In the genomic region with DNA sequence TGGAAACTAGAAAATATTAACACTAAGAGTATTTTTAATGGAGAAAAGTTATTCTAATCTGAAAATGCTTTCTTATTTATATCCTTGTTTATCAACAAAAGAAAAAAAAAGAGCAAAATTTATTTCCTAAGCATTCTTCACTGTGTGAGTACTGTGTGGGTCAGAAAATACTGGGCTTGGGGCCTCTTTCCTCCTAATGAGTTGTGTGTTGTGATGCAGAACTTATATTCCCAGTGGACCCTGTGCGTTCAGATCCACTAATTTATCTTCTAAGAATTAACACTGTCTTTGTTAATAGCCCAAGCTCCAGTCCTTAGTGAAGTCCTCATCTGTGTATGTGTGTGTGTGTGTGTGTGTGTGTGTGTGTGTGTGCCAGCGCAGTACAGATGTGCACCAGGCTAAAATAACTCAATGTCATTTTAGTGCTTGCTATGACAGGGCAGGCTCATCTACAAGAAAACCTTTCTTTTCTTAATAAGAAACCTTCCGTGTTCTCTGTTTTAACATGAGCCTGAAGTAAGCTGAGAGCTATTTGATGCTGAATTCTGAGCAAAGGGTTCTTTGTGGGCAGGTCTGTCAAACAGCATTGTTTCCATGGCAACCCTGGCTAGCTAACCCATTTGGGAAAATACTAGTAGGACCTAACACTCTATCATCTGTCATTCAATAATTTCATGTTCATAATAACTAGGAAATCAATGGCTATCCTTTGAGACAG, we compare ENCODE assay signal across 11 mouse cellular contexts.
A peak's percentile ranks its signal among the peaks of the same experiment; 100 is the strongest.
DNase-seq lines count a peak whose midpoint lies in the region; ATAC-seq and TF ChIP-seq lines count a peak whose summit lies in the region.
"Had no signal": no experiment of that assay in that cellular context is flagged by ENCODE, and none has a peak within 500 bp of the region (broad histone marks: within the 10 kb centered on the region; RNA-seq: fewer than 3 reads in every experiment).

No protein-coding gene starts in this region.

- TF ChIP-seq POLR2A in kidney, adult 2 months (IDR thresholded peaks at IDR 0.05; ENCODE audit: low read depth, low read length) = no peak

- H3K4me1 ChIP-seq in limb, embryonic 13.5 days = 0 out of 2 replicates have a peak, but pooled peaks cover 8% of the 10 kb centered on the region
- peaks cover 3% of the 10 kb centered on the region; the same call in 1 of the 2 replicates for H3K4me1 ChIP-seq in limb, embryonic 10.5 days
- H3K4me1 ChIP-seq in hindbrain, postnatal 0 days (ENCODE audit: insufficient read depth, low read length) = 0 out of 2 replicates have a peak, but pooled peaks cover 7% of the 10 kb centered on the region
- H3K4me1 ChIP-seq in midbrain, embryonic 16.5 days (ENCODE audit: control insufficient read depth, insufficient read depth, low read length) = peaks cover 10% of the 10 kb centered on the region
- no peaks in the 10 kb centered on the region for H3K4me1 ChIP-seq in kidney, adult 2 months (ENCODE audit: control insufficient read depth, insufficient read depth, low read length)

- H3K4me2 ChIP-seq in limb, embryonic 13.5 days (replicated peaks) = no peak overlapping the region
- no peak overlapping the region for H3K4me2 ChIP-seq in hindbrain, postnatal 0 days (ENCODE audit: low read depth, low read length)
- peak overlapping the region; percentile 9; the same call in 1 of the 2 replicates for H3K4me2 ChIP-seq in midbrain, embryonic 16.5 days (ENCODE audit: low read length)

- no peaks in the 10 kb centered on the region for H3K27me3 ChIP-seq in limb, embryonic 13.5 days
- H3K27me3 ChIP-seq in limb, embryonic 10.5 days (ENCODE audit: low read depth, poor library complexity, severe bottlenecking) = no peaks in the 10 kb centered on the region
- H3K27me3 ChIP-seq in hindbrain, postnatal 0 days (ENCODE audit: insufficient read depth, low read length) = no peaks in the 10 kb centered on the region
- H3K27me3 ChIP-seq in midbrain, embryonic 16.5 days (ENCODE audit: control insufficient read depth, insufficient read depth, low read depth, low read length) = no peaks in the 10 kb centered on the region
- no peaks in the 10 kb centered on the region for H3K27me3 ChIP-seq in kidney, adult 2 months (replicated peaks; ENCODE audit: control insufficient read depth, insufficient read depth, low read length)
- H3K27me3 ChIP-seq: CH12.LX had no signal

- no peak overlapping the region for H3K9ac ChIP-seq in limb, embryonic 13.5 days
- H3K9ac ChIP-seq in hindbrain, postnatal 0 days (replicated peaks; ENCODE audit: low read length) = no peak overlapping the region
- H3K9ac ChIP-seq in midbrain, embryonic 16.5 days (ENCODE audit: low read depth, low read length) = peak overlapping the region; percentile 20; the same call in 1 of the 2 replicates
- H3K9ac ChIP-seq: liver, postnatal 0 days had no signal

- WGBS in limb, embryonic 13.5 days = 76% methylated on average over 3 of the region's 3 CpGs
- WGBS in limb, embryonic 10.5 days = 86% methylated on average over 3 of the region's 3 CpGs
- WGBS in hindbrain, postnatal 0 days = 32% methylated on average over 3 of the region's 3 CpGs
- WGBS in midbrain, embryonic 16.5 days = 35% methylated on average over 3 of the region's 3 CpGs
- WGBS in kidney, adult 2 months = 66% methylated on average over 3 of the region's 3 CpGs

- DNase-seq in limb, embryonic 10.5 days (ENCODE audit: low spot score) = no peak
- peak; percentile 9 for DNase-seq in fibroblast of lung, adult 2 months (ENCODE audit: low read depth)
- DNase-seq in hindbrain, postnatal 0 days (ENCODE audit: low spot score) = peak; percentile 80
- DNase-seq in urinary bladder, adult 18-20 months (ENCODE audit: low spot score in 2 of 2) = no peak
- DNase-seq in kidney, adult 2 months = no peak
- DNase-seq in spleen, postnatal 36 days (ENCODE audit: low spot score in 2 of 2) = no peak
- DNase-seq: heart, adult 11 months; liver, postnatal 0 days had no signal

- H3K4me3 ChIP-seq in limb, embryonic 13.5 days = no peak overlapping the region
- no peak overlapping the region for H3K4me3 ChIP-seq in limb, embryonic 10.5 days
- H3K4me3 ChIP-seq in hindbrain, postnatal 0 days (ENCODE audit: low read length) = no peak overlapping the region
- H3K4me3 ChIP-seq in midbrain, embryonic 16.5 days (ENCODE audit: low read depth, low read length) = no peak overlapping the region
- no peak overlapping the region for H3K4me3 ChIP-seq in kidney, adult 2 months (ENCODE audit: insufficient read depth, low read depth, low read length)

- no peak for TF ChIP-seq CTCF in hindbrain, postnatal 0 days (IDR thresholded peaks at IDR 0.05; ENCODE audit: low read depth)
- no peak for TF ChIP-seq CTCF in kidney, adult 2 months (conservative IDR thresholded peaks at IDR 0.05; ENCODE audit: insufficient read depth, insufficient read length, low read depth, low read length)

- H3K36me3 ChIP-seq in limb, embryonic 13.5 days = no peaks in the 10 kb centered on the region
- H3K36me3 ChIP-seq in limb, embryonic 10.5 days = no peaks in the 10 kb centered on the region
- no peaks in the 10 kb centered on the region for H3K36me3 ChIP-seq in hindbrain, postnatal 0 days (ENCODE audit: insufficient read depth, low read length)
- no peaks in the 10 kb centered on the region for H3K36me3 ChIP-seq in midbrain, embryonic 16.5 days (ENCODE audit: control insufficient read depth, insufficient read depth, low read length)
- no peaks in the 10 kb centered on the region for H3K36me3 ChIP-seq in kidney, adult 2 months (ENCODE audit: control insufficient read depth, insufficient read depth, low read length)

- ATAC-seq in limb, embryonic 13.5 days (ENCODE audit: low FRiP score, low read depth) = peak; percentile 32; the same call in 1 of the 2 replicates
- no peak for ATAC-seq in hindbrain, postnatal 0 days
- ATAC-seq in midbrain, embryonic 16.5 days = peak; percentile 90
- ATAC-seq: liver, postnatal 0 days had no signal

- H3K9me3 ChIP-seq in limb, embryonic 13.5 days = no peaks in the 10 kb centered on the region
- H3K9me3 ChIP-seq in limb, embryonic 10.5 days (replicated peaks) = no peaks in the 10 kb centered on the region
- no peaks in the 10 kb centered on the region for H3K9me3 ChIP-seq in hindbrain, postnatal 0 days (ENCODE audit: low read length)
- no peaks in the 10 kb centered on the region for H3K9me3 ChIP-seq in midbrain, embryonic 16.5 days (replicated peaks; ENCODE audit: control insufficient read depth, low read length, poor library complexity, severe bottlenecking)

- no peak overlapping the region for H3K27ac ChIP-seq in limb, embryonic 13.5 days
- no peak overlapping the region for H3K27ac ChIP-seq in limb, embryonic 10.5 days
- H3K27ac ChIP-seq in hindbrain, postnatal 0 days = no peak overlapping the region; the same call in 1 of the 2 replicates
- peak overlapping the region; percentile 70 for H3K27ac ChIP-seq in midbrain, embryonic 16.5 days (ENCODE audit: low read length)
- H3K27ac ChIP-seq in kidney, adult 2 months (ENCODE audit: insufficient read depth, low read depth, low read length) = no peak overlapping the region

Comparison
In these comparisons a context has a peak if more than half of its experiments do, and no peak if none do; other contexts are left out.
1. DNase-seq: peak in fibroblast of lung, adult 2 months (single experiment) and hindbrain, postnatal 0 days (single experiment); none in limb, embryonic 10.5 days (single experiment), urinary bladder, adult 18-20 months (0 of 2), kidney, adult 2 months (single experiment) and spleen, postnatal 36 days (0 of 2).